In the genomic region with DNA sequence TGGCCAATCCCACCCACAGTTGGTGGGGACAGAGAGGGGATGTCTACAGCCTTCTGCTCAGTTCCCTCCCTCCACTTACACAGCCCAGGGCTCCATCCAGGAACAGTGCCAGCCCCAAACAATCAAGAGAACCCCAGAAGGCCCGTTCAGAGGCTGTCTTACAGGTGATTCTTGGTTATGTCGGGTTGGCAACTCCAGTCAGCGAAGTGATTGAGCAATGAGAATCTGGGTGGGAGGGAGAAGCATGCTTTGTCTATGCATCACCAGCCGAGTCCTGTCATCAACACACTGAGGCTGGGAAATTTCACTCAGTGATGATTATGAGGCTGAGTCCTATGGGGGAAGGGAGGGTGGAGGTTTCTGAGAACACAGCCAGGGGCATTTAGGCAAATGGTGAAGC, we compare ENCODE assay signal across 18 mouse cellular contexts.
DNase-seq lines count a peak whose midpoint lies in the region; ATAC-seq and TF ChIP-seq lines count a peak whose summit lies in the region.
"Had no signal": no experiment of that assay in that cellular context is flagged by ENCODE, and none has a peak within 500 bp of the region (broad histone marks: within the 10 kb centered on the region; RNA-seq: fewer than 3 reads in every experiment).

No protein-coding gene starts in this region.

- no peaks in the 10 kb centered on the region for H3K79me3 ChIP-seq in C2C12 (ENCODE audit: low read depth)

- no peaks in the 10 kb centered on the region for H3K4me1 ChIP-seq in intestine, postnatal 0 days (replicated peaks; ENCODE audit: control insufficient read depth, insufficient read depth, low read length)
- H3K4me1 ChIP-seq: embryonic facial prominence, embryonic 13.5 days; forebrain, embryonic 10.5 days; hindbrain, embryonic 15.5 days; intestine, embryonic 15.5 days; midbrain, embryonic 15.5 days; neural tube, embryonic 15.5 days had no signal

- peaks cover 6% of the 10 kb centered on the region for H3K27me3 ChIP-seq in C2C12 (ENCODE audit: control insufficient read depth, insufficient read depth, insufficient read length)
- no peaks in the 10 kb centered on the region for H3K27me3 ChIP-seq in intestine, postnatal 0 days (replicated peaks; ENCODE audit: control insufficient read depth, insufficient read depth, low read length)
- H3K27me3 ChIP-seq: embryonic facial prominence, embryonic 13.5 days; hindbrain, embryonic 15.5 days; intestine, embryonic 15.5 days; midbrain, embryonic 15.5 days; neural tube, embryonic 15.5 days had no signal

- H3ac ChIP-seq in C2C12 (ENCODE audit: control insufficient read depth, insufficient read length, low read depth): no peak overlapping the region

- intact Hi-C loops in heart, postnatal 36 days (cut with DNase I): no loop called here

- no peak overlapping the region for H3K4me2 ChIP-seq in intestine, postnatal 0 days (replicated peaks; ENCODE audit: low read depth)
- H3K4me2 ChIP-seq: embryonic facial prominence, embryonic 13.5 days; hindbrain, embryonic 15.5 days; intestine, embryonic 15.5 days; midbrain, embryonic 15.5 days; neural tube, embryonic 15.5 days had no signal

- no peak overlapping the region for H3K4me3 ChIP-seq in C2C12 (ENCODE audit: insufficient read depth, poor library complexity, severe bottlenecking)
- H3K4me3 ChIP-seq in intestine, postnatal 0 days (ENCODE audit: low read depth, low read length): no peak overlapping the region
- H3K4me3 ChIP-seq: embryonic facial prominence, embryonic 13.5 days; forebrain, embryonic 10.5 days; hindbrain, embryonic 15.5 days; intestine, embryonic 15.5 days; midbrain, embryonic 15.5 days; neural tube, embryonic 15.5 days had no signal

- DNase-seq in heart, postnatal 4 days: peak; percentile 9
- no peak for DNase-seq in heart, postnatal 36 days
- peak; percentile 17 for DNase-seq in adipocyte (ENCODE audit: low spot score)
- DNase-seq in lung, postnatal 10 days: peak; percentile 39
- no peak for DNase-seq in gastrocnemius, postnatal 25 days
- no peak for DNase-seq in adrenal gland, postnatal 14 days
- DNase-seq: adrenal gland, adult 8-10 months; cerebellum, postnatal 14 days had no signal

- H3K27ac ChIP-seq in intestine, postnatal 0 days (ENCODE audit: low read depth, low read length): no peak overlapping the region
- H3K27ac ChIP-seq: embryonic facial prominence, embryonic 13.5 days; forebrain, embryonic 10.5 days; hindbrain, embryonic 15.5 days; intestine, embryonic 15.5 days; liver, embryonic 14.5 days; midbrain, embryonic 15.5 days; neural tube, embryonic 15.5 days had no signal

- no peaks in the 10 kb centered on the region for H3K36me3 ChIP-seq in C2C12 (ENCODE audit: control insufficient read depth, insufficient read depth)
- H3K36me3 ChIP-seq in intestine, postnatal 0 days (ENCODE audit: control insufficient read depth, insufficient read depth): no peaks in the 10 kb centered on the region
- H3K36me3 ChIP-seq: embryonic facial prominence, embryonic 13.5 days; forebrain, embryonic 10.5 days; G1E; hindbrain, embryonic 15.5 days; intestine, embryonic 15.5 days; midbrain, embryonic 15.5 days; neural tube, embryonic 15.5 days had no signal

- WGBS in intestine, postnatal 0 days: 67% methylated on average over 4 of the region's 4 CpGs

- TF ChIP-seq CTCF in C2C12 (IDR thresholded peaks at IDR 0.05; ENCODE audit: control insufficient read depth, insufficient read depth, insufficient read length): no peak
- no peak for TF ChIP-seq CTCF in intestine, postnatal 0 days (IDR thresholded peaks at IDR 0.05; ENCODE audit: low read depth)

- no peaks in the 10 kb centered on the region for H3K9me3 ChIP-seq in intestine, postnatal 0 days (ENCODE audit: control insufficient read depth)
- H3K9me3 ChIP-seq: embryonic facial prominence, embryonic 13.5 days; forebrain, embryonic 10.5 days; G1E; hindbrain, embryonic 15.5 days; intestine, embryonic 15.5 days; midbrain, embryonic 15.5 days; neural tube, embryonic 15.5 days had no signal

- H3K9ac ChIP-seq in intestine, postnatal 0 days (ENCODE audit: low read depth, low read length): no peak overlapping the region
- H3K9ac ChIP-seq: embryonic facial prominence, embryonic 13.5 days; hindbrain, embryonic 15.5 days; intestine, embryonic 15.5 days; liver, embryonic 14.5 days; midbrain, embryonic 15.5 days; neural tube, embryonic 15.5 days had no signal

- ATAC-seq in intestine, postnatal 0 days: no peak
- ATAC-seq: intestine, embryonic 15.5 days; midbrain, embryonic 15.5 days had no signal

- no peaks in the 10 kb centered on the region for H3K79me2 ChIP-seq in C2C12 (ENCODE audit: control insufficient read depth, insufficient read depth)

TF ChIP-seq in C2C12, 6 proteins besides CTCF, POLR2A, EP300 and RAD21:
- no peak for TF ChIP-seq USF1 (IDR thresholded peaks at IDR 0.05; ENCODE audit: low read depth)
- peak; percentile 49 for TF ChIP-seq CEBPB (IDR thresholded peaks at IDR 0.05; ENCODE audit: low read depth)

Comparison
In these comparisons a context has a peak if more than half of its experiments do, and no peak if none do; other contexts are left out.
1. DNase-seq: peak in heart, postnatal 4 days (single experiment), adipocyte (single experiment) and lung, postnatal 10 days (single experiment); none in heart, postnatal 36 days (0 of 2), gastrocnemius, postnatal 25 days (single experiment) and adrenal gland, postnatal 14 days (single experiment).